Mouse (Mus musculus): Measurements from ENCODE around the gene Gm17622. TPM values are rescaled to one million over a fixed set of nuclear protein-coding genes. Genes with fewer than 3 reads are reported as not detected.

Gm17622 gene
- polyA plus RNA-seq, 1 experiment from 2014 or later: not detected

GRCm38 (mm10) chr13:96499891-96500290, 9.4 kb downstream of the Gm17622 start:
- WGBS: 79% methylated on average over 2 of the region's 2 CpGs
- no peak for ATAC-seq (ENCODE audit: low FRiP score)
- H3K4me2 ChIP-seq: no peak overlapping the region

GRCm38 (mm10) chr13:96505661-96506060, 15.1 kb downstream of the Gm17622 start:
- DNase-seq (ENCODE audit: low spot score, missing footprints) (no peak), ATAC-seq (ENCODE audit: low FRiP score) (no peak)
- Histone ChIP-seq H3K4me3 (ENCODE audit: low read depth, low read length) (no peak overlapping the region), H3K27me3 (ENCODE audit: control insufficient read depth, insufficient read depth, low read length) (no peaks in the 10 kb centered on the region), H3K27ac (ENCODE audit: low read depth, low read length) (no peak overlapping the region), H3K4me1 (ENCODE audit: control insufficient read depth, insufficient read depth, low read length) (no peaks in the 10 kb centered on the region), H3K4me2 (no peak overlapping the region), H3K9ac (ENCODE audit: low read length) (no peak overlapping the region), H3K9me3 (ENCODE audit: control insufficient read depth, low read length) (no peaks in the 10 kb centered on the region), H3K36me3 (ENCODE audit: control insufficient read depth, insufficient read depth, low read length) (no peaks in the 10 kb centered on the region)
- 85% methylated on average over 4 of the region's 4 CpGs for WGBS

More at GRCm38 (mm10) chr13:96499891-96500290, 9.4 kb downstream of the Gm17622 start:
- H3K36me3 ChIP-seq (ENCODE audit: control insufficient read depth, insufficient read depth, low read length): no peaks in the 10 kb centered on the region
- no peaks in the 10 kb centered on the region for H3K27me3 ChIP-seq (ENCODE audit: control insufficient read depth, insufficient read depth, low read length)
- no peaks in the 10 kb centered on the region for H3K9me3 ChIP-seq (ENCODE audit: control insufficient read depth, low read length)
- no peak overlapping the region for H3K4me3 ChIP-seq (ENCODE audit: low read depth, low read length)
- H3K9ac ChIP-seq (ENCODE audit: low read length): no peak overlapping the region
- H3K27ac ChIP-seq (ENCODE audit: low read depth, low read length): no peak overlapping the region
- no peaks in the 10 kb centered on the region for H3K4me1 ChIP-seq (ENCODE audit: control insufficient read depth, insufficient read depth, low read length)
- DNase-seq (ENCODE audit: low spot score, missing footprints): no peak

GRCm38 (mm10) chr13:96506313-96506712, 15.8 kb downstream of the Gm17622 start:
- H3K36me3 ChIP-seq (ENCODE audit: control insufficient read depth, insufficient read depth, low read length): no peaks in the 10 kb centered on the region
- no peaks in the 10 kb centered on the region for H3K4me1 ChIP-seq (ENCODE audit: control insufficient read depth, insufficient read depth, low read length)
- no peak overlapping the region for H3K4me2 ChIP-seq
- no peak overlapping the region for H3K9ac ChIP-seq (ENCODE audit: low read length)
- no peaks in the 10 kb centered on the region for H3K27me3 ChIP-seq (ENCODE audit: control insufficient read depth, insufficient read depth, low read length)
- H3K4me3 ChIP-seq (ENCODE audit: low read depth, low read length): no peak overlapping the region
- no peak for DNase-seq (ENCODE audit: low spot score, missing footprints)
- H3K27ac ChIP-seq (ENCODE audit: low read depth, low read length): no peak overlapping the region
- 87% methylated on average over 6 of the region's 6 CpGs for WGBS
- no peaks in the 10 kb centered on the region for H3K9me3 ChIP-seq (ENCODE audit: control insufficient read depth, low read length)
- ATAC-seq (ENCODE audit: low FRiP score): no peak

- Histone ChIP-seq H3K4me1 (ENCODE audit: control insufficient read depth, insufficient read depth, low read length) (no peaks in the 10 kb centered on the region), H3K36me3 (ENCODE audit: control insufficient read depth, insufficient read depth, low read length) (no peaks in the 10 kb centered on the region), H3K27me3 (ENCODE audit: control insufficient read depth, insufficient read depth, low read length) (no peaks in the 10 kb centered on the region), H3K4me2 (no peak overlapping the region), H3K9me3 (ENCODE audit: control insufficient read depth, low read length) (no peaks in the 10 kb centered on the region), H3K9ac (ENCODE audit: low read length) (no peak overlapping the region), H3K27ac (ENCODE audit: low read depth, low read length) (no peak overlapping the region), H3K4me3 (ENCODE audit: low read depth, low read length) (no peak overlapping the region)
- DNase-seq (ENCODE audit: low spot score, missing footprints) (no peak), ATAC-seq (ENCODE audit: low FRiP score) (no peak)
- 94% methylated on average over 4 of the region's 4 CpGs for WGBS
Observed at GRCm38 (mm10) chr13:96507541-96507940, 17.0 kb downstream of the Gm17622 start.

GRCm38 (mm10) chr13:96510635-96511034, 20.1 kb downstream of the Gm17622 start:
- H3K4me3 ChIP-seq (ENCODE audit: low read depth, low read length): no peak overlapping the region
- H3K27ac ChIP-seq (ENCODE audit: low read depth, low read length): no peak overlapping the region
- no peak for ATAC-seq (ENCODE audit: low FRiP score)
- H3K4me2 ChIP-seq: no peak overlapping the region
- no peaks in the 10 kb centered on the region for H3K36me3 ChIP-seq (ENCODE audit: control insufficient read depth, insufficient read depth, low read length)
- no peaks in the 10 kb centered on the region for H3K4me1 ChIP-seq (ENCODE audit: control insufficient read depth, insufficient read depth, low read length)
- WGBS: 89% methylated on average over 13 of the region's 13 CpGs
- no peaks in the 10 kb centered on the region for H3K27me3 ChIP-seq (ENCODE audit: control insufficient read depth, insufficient read depth, low read length)
- no peak for DNase-seq (ENCODE audit: low spot score, missing footprints)
- H3K9me3 ChIP-seq (ENCODE audit: control insufficient read depth, low read length): no peaks in the 10 kb centered on the region
- H3K9ac ChIP-seq (ENCODE audit: low read length): no peak overlapping the region

- DNase-seq (ENCODE audit: low spot score, missing footprints) (no peak), ATAC-seq (ENCODE audit: low FRiP score) (no peak)
- H3K27ac ChIP-seq (ENCODE audit: low read depth, low read length): no peak overlapping the region
- WGBS: 76% methylated on average over 1 of the region's 1 CpGs
- no peaks in the 10 kb centered on the region for H3K9me3 ChIP-seq (ENCODE audit: control insufficient read depth, low read length)
- H3K4me1 ChIP-seq (ENCODE audit: control insufficient read depth, insufficient read depth, low read length): no peaks in the 10 kb centered on the region
- no peaks in the 10 kb centered on the region for H3K27me3 ChIP-seq (ENCODE audit: control insufficient read depth, insufficient read depth, low read length)
- no peak overlapping the region for H3K4me2 ChIP-seq
- H3K9ac ChIP-seq (ENCODE audit: low read length): no peak overlapping the region
- H3K4me3 ChIP-seq (ENCODE audit: low read depth, low read length): no peak overlapping the region
- H3K36me3 ChIP-seq (ENCODE audit: control insufficient read depth, insufficient read depth, low read length): no peaks in the 10 kb centered on the region
Observed at GRCm38 (mm10) chr13:96511262-96511661, 20.7 kb downstream of the Gm17622 start.

- Histone ChIP-seq H3K4me3 (ENCODE audit: low read depth, low read length) (no peak overlapping the region), H3K9ac (ENCODE audit: low read length) (no peak overlapping the region), H3K4me2 (no peak overlapping the region), H3K9me3 (ENCODE audit: control insufficient read depth, low read length) (no peaks in the 10 kb centered on the region), H3K27ac (ENCODE audit: low read depth, low read length) (no peak overlapping the region), H3K36me3 (ENCODE audit: control insufficient read depth, insufficient read depth, low read length) (no peaks in the 10 kb centered on the region), H3K27me3 (ENCODE audit: control insufficient read depth, insufficient read depth, low read length) (no peaks in the 10 kb centered on the region), H3K4me1 (ENCODE audit: control insufficient read depth, insufficient read depth, low read length) (no peaks in the 10 kb centered on the region)
- ATAC-seq (ENCODE audit: low FRiP score) (no peak), DNase-seq (ENCODE audit: low spot score, missing footprints) (no peak)
- WGBS: 79% methylated on average over 5 of the region's 5 CpGs
Observed at GRCm38 (mm10) chr13:96511893-96512292, 21.4 kb downstream of the Gm17622 start.

GRCm38 (mm10) chr13:96514154-96514942, 23.8 kb downstream of the Gm17622 start:
- Histone ChIP-seq H3K27ac (ENCODE audit: low read depth, low read length) (no peak overlapping the region), H3K27me3 (ENCODE audit: control insufficient read depth, insufficient read depth, low read length) (no peaks in the 10 kb centered on the region), H3K9me3 (ENCODE audit: control insufficient read depth, low read length) (no peaks in the 10 kb centered on the region), H3K36me3 (ENCODE audit: control insufficient read depth, insufficient read depth, low read length) (no peaks in the 10 kb centered on the region), H3K4me3 (ENCODE audit: low read depth, low read length) (no peak overlapping the region), H3K9ac (ENCODE audit: low read length) (no peak overlapping the region), H3K4me2 (no peak overlapping the region), H3K4me1 (ENCODE audit: control insufficient read depth, insufficient read depth, low read length) (no peaks in the 10 kb centered on the region)
- WGBS: 92% methylated on average over 5 of the region's 5 CpGs
- ATAC-seq (ENCODE audit: low FRiP score) (no peak), DNase-seq (ENCODE audit: low spot score, missing footprints) (no peak)

GRCm38 (mm10) chr13:96516249-96516648, 25.7 kb downstream of the Gm17622 start:
- no peak overlapping the region for H3K27ac ChIP-seq (ENCODE audit: low read depth, low read length)
- no peaks in the 10 kb centered on the region for H3K36me3 ChIP-seq (ENCODE audit: control insufficient read depth, insufficient read depth, low read length)
- H3K4me3 ChIP-seq (ENCODE audit: low read depth, low read length): no peak overlapping the region
- H3K4me2 ChIP-seq: no peak overlapping the region
- ATAC-seq (ENCODE audit: low FRiP score): no peak
- DNase-seq (ENCODE audit: low spot score, missing footprints): no peak
- H3K9ac ChIP-seq (ENCODE audit: low read length): no peak overlapping the region
- H3K9me3 ChIP-seq (ENCODE audit: control insufficient read depth, low read length): no peaks in the 10 kb centered on the region
- 97% methylated on average over 9 of the region's 9 CpGs for WGBS
- H3K27me3 ChIP-seq (ENCODE audit: control insufficient read depth, insufficient read depth, low read length): no peaks in the 10 kb centered on the region
- no peaks in the 10 kb centered on the region for H3K4me1 ChIP-seq (ENCODE audit: control insufficient read depth, insufficient read depth, low read length)
